In the genomic region with DNA sequence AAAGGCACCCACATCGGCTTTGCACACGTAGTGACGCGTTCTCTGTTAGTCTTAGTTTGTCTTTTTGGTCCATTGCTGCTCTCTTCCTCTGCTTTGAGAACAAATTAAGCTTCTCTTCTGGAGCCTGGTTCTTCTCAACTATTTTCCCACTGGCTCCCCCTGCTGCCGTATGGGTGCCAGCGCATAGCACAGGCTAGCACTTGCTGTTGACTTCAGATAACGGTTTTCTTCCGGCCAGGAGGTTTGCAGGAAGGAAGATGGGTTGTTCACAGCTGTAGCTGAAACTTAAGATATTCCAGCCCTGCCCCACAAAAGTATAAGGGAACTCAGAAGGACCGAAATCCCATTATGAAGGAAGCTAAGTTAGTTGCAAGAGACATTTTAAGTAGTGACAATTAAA, we compare ENCODE assay signal across 8 mouse cellular contexts.
DNase-seq lines count a peak whose midpoint lies in the region; ATAC-seq lines count a peak whose summit lies in the region.
"Had no signal": no experiment of that assay in that cellular context is flagged by ENCODE, and none has a peak within 500 bp of the region (broad histone marks: within the 10 kb centered on the region; RNA-seq: fewer than 3 reads in every experiment).

No protein-coding gene starts in this region.

- 8% methylated on average over 9 of the region's 9 CpGs for WGBS in liver, embryonic 16.5 days (ENCODE audit: insufficient replicate concordance)

- H3K27me3 ChIP-seq in liver, embryonic 16.5 days (ENCODE audit: control insufficient read depth, insufficient read depth, low read depth, low read length): peaks cover 8% of the 10 kb centered on the region
- H3K27me3 ChIP-seq: limb, embryonic 12.5 days had no signal

- no peak overlapping the region for H3K9ac ChIP-seq in liver, embryonic 16.5 days (ENCODE audit: low read depth, low read length)
- H3K9ac ChIP-seq: limb, embryonic 12.5 days had no signal

- DNase-seq in CD4-positive, CD25-positive, alpha-beta regulatory T cell, adult 2 months (ENCODE audit: low read depth, low spot score): peak; percentile 92
- DNase-seq in MN1 (ENCODE audit: low spot score): peak; percentile 80
- peak; percentile 82 to 83 for DNase-seq in cerebellum, adult 18-20 months
- DNase-seq in gastrocnemius, postnatal 10 days: peak; percentile 72
- DNase-seq in kidney, postnatal 4 days: peak; percentile 84 to 85
- peak; percentile 48 to 60 for DNase-seq in right cerebral cortex, postnatal 36 days (ENCODE audit: low spot score in 2 of 2)

- H3K9me3 ChIP-seq in liver, embryonic 16.5 days (replicated peaks; ENCODE audit: control insufficient read depth, low read length): no peaks in the 10 kb centered on the region
- H3K9me3 ChIP-seq: limb, embryonic 12.5 days had no signal

- no peak overlapping the region for H3K4me3 ChIP-seq in liver, embryonic 16.5 days (ENCODE audit: low read depth, low read length)
- H3K4me3 ChIP-seq: limb, embryonic 12.5 days had no signal

- peaks cover 9% of the 10 kb centered on the region for H3K4me1 ChIP-seq in liver, embryonic 16.5 days (ENCODE audit: control insufficient read depth, low read depth, low read length)

- H3K4me2 ChIP-seq in liver, embryonic 16.5 days (ENCODE audit: low read depth, low read length): no peak overlapping the region
- H3K4me2 ChIP-seq: limb, embryonic 12.5 days had no signal

- peak; percentile 73 for ATAC-seq in liver, embryonic 16.5 days (ENCODE audit: low read depth)

- no peak overlapping the region for H3K27ac ChIP-seq in liver, embryonic 16.5 days (ENCODE audit: low read length)
- H3K27ac ChIP-seq: limb, embryonic 12.5 days had no signal

- no peaks in the 10 kb centered on the region for H3K36me3 ChIP-seq in liver, embryonic 16.5 days (ENCODE audit: control insufficient read depth, insufficient read depth)
- H3K36me3 ChIP-seq: limb, embryonic 12.5 days had no signal
